Mouse (Mus musculus) urinary bladder, postnatal 10 days (tissue): Measurements from ENCODE around the gene Gal3st4.
"Not testable (repeated sequence)": the region's sequence is repeated elsewhere in the genome, so short reads cannot be mapped to it uniquely, and the experiment has no call there.

Experiments used
- DNase-seq: peaks from one replicate; pipeline ENCODE4 v3.0.0; 2022; ENCODE audit warnings: low spot score

Gal3st4 gene

DNA sequence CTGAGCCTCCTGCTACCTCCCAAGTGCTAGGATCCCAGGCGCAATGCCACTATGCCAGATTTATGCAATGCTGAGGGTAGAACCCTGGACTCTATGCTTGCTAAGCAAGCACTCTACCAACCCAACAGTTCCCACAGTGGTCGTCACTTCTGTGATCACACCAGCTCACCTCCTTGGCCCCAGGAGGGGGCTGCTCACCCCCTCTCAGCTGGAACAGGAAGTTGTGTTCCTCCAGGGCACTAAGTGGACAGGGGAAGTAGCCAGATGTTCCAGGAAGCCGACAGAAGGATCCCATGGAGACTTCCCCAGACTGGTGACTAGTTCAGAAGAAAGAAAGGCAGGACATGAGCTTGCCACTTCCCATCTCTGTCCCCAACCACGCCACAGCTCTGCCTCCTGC, 10.6 kb downstream of the Gal3st4 start:
- DNase-seq: no peak

DNA sequence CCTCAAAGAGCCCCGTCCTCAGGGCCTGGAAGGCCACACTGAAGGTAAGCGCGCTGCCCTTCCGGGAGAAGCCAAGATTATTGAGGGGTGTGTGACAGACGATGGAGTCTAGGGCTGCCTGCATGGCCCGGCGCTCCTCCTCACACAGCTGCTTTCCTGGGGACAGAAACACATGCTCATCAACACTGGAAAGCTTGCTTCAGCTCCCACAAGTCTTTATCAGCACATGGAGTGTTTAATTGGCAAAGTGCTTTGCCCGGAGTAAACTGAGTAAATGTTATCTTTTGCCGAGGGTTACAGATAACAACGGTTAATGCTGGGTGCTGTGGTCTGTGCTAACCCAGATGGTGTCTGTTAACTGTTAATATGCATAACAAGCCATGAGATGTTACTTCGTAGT, 11.8 kb downstream of the Gal3st4 start:
- no peak for DNase-seq

DNA sequence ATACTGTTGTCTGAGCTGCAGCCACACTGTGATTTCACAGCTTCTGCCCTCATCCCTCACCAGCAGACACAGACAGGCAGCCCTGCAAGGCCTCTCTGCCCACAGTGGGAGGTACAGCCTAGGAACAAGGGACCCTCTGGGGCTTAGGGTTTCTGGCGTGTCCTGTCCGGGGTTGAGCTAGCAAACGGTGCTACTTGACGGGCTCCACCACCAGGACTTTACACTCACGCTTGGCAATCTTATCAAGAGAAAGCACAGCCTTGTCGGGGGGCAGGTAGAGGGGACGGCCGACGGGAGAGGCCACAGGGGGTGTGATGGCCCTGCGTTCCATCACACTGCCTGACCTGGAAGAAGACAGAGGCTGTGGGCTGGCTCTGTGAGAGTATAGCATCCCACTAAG, 12.6 kb downstream of the Gal3st4 start:
- DNase-seq: no peak

DNA sequence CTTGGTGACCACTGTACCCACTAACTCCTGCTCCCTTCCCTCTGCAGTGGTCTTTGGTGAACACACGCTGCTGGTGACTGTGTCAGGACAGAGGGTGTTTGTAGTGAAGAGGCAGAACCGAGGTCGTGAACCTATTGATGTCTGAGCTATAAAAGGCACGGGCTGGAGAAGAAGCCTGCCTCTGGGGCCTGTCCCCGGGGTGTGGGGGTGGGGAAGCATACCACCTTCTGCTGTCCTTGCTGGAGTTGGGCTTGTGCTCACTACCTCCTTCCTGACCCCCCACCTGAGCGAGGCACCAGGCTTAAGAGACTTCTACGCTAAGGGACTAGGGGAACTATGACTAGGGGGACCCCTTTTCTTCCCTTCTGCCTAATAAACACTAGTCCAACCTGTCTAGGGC, 13.6 kb downstream of the Gal3st4 start:
- DNase-seq: no peak

DNA sequence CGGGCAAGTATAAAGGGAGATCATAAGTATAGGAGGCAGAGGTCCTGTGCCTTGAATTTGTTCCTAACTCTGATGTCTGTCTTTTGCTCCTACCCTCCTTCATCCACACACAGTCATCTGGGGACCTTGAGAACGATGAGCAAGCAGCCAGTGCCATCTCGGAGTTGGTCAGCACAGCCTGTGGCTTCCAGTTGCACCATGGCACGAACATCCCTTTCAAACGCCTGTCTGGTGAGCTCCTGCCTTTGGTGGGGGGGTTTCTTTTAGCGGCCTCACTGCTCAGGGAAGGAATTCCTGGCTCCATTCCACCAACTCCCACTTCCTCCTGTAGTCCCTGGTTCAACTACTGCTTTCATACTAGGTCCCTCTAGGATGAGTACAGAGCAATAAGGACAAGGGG, 14.1 kb downstream of the Gal3st4 start:
- DNase-seq: no peak

DNA sequence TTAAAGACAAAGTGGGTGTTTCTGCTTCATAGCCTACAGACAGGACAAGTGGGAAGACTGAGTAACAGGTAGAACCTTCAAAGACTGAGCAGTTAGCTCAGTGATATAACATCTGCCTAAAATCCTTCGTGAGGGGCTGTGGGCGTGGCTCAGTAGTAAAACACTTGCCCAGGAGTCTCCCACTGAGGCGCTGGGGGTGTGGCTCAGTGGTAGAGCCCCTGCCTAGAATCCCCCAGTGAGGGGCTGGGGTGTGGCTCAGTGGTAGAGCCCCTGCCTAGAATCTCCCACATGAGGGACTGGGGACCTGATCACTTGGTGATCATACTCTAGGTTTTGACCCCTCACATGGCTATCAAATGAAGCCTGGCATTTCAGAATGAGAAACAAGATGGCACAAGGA, 14.6 kb downstream of the Gal3st4 start:
- DNase-seq: no peak

DNA sequence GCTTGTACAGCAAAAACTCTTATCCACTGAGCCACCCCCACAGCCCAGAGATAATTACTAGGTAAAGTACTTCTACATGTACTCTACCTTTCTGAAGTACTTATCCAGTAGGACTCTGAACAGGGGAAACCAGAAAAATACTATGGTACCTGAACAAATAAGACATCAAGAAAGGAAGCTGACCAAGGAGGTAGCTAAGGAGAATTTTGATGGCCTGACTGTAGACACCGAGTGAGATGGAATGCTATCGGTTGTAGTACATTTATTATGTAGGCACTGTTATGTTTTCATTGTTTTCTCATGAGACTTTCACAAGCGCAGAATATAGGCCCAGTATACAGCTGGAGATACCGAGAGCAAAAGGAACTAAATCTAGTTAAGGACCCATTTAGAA, 15.1 kb downstream of the Gal3st4 start:
- DNase-seq: no peak

DNA sequence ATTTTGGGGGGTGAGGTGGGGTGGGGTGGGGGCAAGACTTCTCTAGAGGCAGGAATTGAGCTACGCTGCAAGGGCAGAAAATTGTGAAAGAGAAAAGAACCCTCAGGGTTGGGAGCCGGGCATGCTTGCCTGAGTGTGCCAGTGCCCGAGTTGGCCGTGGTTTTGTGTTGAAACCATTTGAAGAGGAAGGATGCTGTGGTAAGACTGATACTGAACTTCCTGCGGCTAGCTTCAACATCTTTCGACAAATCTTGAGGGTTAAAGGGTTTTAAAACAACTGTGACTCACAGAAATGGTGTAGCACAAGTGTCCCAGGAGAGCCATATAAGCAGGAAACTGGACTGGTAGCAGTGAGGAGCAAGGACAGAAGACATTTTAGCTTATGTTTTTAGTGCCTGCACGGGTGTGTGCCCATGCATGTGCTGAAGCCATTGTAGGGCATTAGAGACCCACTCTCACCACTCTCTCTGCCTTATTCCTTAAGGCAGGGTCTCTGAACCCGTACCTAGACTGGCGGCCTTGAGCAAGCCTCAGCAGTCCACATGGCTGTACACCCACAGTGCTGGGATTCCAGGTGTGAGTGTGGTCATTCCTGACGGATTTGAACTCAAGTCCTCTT, 15.6 kb downstream of the Gal3st4 start:
- no peak for DNase-seq

DNA sequence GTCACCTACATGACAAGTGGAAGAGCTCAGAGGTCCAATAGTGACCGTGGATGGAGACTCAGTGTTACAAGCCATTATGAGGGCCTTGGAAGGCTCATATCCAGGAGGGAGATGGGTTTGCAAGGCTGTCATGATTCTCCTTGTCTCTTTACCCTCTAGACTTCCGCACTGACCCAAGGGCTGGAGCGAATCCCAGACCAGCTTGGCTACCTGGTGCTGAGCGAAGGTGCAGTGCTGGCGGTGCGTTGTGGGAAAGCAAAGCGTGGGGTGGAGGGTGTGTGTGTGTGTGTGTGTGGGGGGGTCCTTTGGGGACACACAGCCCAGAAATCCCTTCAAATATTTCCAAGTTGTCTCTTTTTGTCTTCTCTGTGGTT, 16.6 kb downstream of the Gal3st4 start:
- DNase-seq: no peak

DNA sequence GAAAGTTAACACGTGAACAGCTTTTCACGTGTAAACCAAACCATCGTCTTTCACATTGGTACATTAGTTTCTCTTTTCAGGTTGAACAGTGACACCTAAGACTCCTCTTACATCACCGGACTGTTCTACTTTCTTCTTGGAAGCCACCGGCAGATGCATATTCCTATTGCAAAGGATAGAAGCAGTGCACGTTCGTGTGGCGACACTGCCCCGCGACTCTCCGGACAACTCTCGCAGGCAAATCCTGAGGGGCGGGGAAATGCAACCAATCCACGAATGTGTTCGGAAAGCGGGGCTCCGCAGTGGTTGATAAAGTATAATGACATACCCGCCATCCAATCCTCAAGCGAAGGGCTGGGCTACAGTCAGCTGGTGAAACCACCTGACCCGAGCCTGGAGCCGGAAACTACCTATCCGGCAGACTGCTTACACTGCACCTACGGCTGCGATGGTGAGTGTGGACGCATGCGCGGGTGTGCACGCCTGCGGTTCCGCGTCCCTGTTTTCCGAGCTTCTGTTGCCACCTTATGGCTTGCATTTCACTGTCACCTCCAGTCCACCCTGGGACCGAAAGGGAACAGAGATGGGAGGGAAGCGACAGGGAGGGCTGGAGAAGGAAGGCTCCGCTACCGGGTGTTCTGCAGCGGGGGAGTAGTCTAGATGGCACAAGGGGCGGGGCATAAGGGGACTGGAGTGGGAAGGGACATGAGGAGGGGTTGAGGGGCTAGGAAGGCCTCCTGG, 17.1 kb downstream of the Gal3st4 start, which contains the start of gene Lamtor4:
Gene Lamtor4, plus strand, starts transcription at position 130 of the 741 bp plus-strand sequence.
- peak; percentile 64 for DNase-seq

DNA sequence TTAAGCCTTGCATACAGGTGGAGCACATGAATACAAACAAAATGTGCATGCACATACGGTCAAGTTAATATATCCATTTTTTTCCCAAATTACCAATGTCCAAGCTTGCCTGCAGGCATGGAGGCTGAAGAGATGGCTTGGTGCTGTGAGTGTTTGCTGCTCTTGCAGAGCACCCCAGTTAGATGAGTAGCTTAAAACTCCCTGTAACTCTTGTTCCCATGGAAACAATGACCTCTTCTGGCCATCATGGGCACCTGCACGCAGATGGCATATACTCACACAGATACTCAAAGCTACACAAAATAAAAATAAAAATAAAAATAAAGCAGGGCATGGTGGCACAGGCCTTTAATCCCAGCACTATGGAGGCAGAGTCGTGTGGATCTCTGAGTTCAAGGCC, 19.6 kb downstream of the Gal3st4 start:
- no peak for DNase-seq

DNA sequence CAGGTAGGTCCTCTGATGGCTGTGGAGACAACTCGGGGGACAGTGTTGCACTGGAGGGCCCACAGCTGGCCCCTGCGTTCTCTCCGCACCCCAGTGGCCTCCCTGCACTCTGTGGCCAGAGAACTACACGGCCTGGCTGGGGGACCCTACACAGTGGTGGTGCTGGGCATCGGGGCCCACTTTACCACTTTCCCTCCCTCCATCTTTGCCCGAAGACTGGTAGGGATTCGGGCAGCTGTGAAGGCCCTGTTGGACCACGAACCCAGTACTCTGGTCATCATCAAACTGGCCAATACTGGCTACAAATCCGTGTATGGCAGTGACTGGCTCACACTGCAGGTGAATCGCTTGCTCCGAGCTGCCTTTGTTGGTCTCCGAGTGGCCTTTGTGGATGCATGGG, 21.5 kb downstream of the Gal3st4 start:
- DNase-seq: no peak

DNA sequence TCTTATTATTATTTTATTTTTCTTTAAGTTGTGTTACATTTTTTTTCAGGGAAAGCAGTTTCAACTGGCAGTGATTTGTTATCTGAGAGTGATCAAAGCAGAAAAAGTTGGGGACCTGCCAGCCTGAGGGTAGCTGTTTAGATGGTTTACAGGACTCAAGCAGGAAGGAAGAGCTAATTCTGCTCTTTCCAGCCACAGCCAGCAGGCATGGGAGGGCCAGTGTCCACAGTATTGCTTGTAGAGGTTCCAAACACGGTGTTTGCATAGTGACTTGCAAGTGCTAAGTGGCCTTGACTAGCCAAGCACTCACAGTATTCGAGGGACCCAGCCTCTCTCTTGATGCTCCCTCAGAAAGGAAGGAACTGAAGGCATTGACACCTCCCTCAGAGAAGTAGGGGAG, 31.1 kb downstream of the Gal3st4 start:
- DNase-seq: no peak

DNA sequence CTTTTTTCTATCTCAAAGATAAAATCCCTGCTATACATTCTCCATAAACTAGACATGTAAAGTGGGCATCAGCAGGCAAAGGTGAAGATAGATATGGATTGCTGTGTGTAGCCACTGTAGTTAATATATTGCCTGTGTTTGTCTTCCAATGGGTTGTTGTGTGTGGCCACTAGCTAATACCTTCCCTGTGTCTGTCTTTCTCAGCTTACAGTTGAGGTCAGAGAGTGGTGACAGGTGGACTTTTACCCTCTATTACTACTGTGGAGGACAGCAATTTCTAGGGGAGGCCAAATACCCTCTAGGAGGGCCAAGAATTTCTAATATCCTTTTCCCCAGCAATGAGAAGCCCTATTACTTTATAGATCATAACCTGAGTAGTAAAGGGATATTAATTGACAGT, 38.4 kb downstream of the Gal3st4 start:
- no peak for DNase-seq

DNA sequence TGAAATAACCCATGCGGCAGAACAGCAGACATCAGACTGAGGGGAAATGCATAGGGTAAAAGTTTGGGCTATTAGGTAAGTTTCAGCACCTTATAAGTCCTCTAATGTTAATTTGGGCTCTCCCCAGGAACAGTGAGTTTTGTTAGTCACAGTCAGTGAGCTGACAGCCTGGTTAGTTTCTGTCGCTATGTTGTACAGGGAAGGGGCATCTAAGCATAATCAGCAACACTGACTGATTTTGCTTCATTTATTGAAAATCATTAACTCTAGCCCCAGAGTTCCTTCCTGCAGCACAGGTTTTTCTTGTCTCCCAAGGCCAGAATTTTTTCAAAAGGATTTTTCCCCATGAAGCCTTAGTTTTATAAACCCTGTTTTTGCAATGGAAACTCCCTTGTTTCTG, 38.9 kb downstream of the Gal3st4 start:
- DNase-seq: no peak

DNA sequence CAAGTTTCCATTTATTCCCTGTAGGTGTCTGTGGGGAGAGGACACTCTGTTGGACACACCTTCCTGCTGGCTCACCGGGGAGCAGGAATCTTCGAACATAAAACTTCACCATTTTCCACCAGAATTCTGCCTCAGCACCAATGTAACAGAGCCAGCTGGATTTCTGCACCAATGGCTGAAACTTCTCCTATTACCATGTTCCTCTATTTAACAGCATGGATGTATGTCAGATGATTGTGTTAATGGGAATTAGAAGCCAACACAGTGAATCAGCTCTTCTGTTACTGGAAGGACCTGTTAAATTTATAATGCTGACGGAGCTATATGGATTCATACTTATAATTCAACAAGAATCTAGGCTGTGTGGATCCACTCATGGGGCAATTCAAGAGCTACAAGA, 43.1 kb downstream of the Gal3st4 start:
- no peak for DNase-seq

DNA sequence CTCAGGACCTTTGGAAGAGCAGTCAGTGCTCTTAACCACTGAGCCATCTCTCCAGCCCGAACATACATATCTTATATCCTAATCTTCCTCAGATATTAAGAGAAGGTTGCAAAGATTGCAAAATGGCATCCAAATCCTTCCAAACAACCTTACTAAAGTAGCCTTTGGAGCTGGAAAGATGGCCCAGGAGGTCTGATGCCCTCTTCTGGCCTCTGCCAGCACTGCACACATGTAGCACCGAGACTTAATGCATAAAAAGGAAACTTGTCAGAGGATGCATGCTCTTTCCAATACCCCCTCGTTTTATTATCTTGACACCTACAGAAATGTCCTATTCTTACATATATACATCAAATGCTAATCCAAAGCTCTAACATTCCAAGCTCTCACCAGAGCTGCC, 44.6 kb downstream of the Gal3st4 start:
- no peak for DNase-seq

DNA sequence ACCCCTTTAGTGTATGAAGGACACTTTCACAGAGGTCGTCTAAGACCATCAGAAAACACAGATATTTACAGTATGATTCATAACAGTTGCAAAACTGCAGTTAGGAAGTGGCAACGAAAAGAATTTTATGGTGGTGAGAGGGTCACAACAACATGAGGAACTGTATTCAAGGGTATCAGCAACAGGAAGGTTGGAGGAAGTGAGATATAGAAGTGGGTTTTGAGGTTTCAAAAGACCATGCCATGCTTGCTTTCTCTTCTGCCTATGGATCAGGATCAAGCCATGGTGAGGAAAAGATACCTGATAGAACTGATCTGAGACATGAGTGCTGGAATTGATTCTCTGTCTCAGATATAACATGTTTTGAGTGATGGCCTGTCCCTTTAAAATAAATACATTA, 45.3 kb downstream of the Gal3st4 start:
- DNase-seq: no peak

DNA sequence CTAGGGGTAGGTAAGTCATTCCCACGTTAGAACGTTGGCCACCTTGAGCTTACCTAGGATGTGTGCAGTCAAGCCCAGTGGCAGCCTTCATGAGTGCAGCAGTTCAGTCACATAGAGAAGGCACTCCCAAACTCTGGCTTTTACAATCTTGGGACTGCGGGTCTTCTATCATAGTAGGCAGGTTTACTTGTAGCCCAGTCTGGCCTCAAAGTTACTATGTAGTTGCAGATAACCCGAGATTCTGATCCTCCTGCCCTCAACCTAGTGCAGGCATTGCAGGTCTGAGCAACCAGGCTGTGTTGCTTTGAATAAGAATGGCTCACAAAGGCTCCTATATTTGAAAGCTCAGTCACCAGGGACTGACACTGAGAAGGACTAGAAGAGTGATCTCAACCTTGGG, 46.1 kb downstream of the Gal3st4 start:
- no peak for DNase-seq

DNA sequence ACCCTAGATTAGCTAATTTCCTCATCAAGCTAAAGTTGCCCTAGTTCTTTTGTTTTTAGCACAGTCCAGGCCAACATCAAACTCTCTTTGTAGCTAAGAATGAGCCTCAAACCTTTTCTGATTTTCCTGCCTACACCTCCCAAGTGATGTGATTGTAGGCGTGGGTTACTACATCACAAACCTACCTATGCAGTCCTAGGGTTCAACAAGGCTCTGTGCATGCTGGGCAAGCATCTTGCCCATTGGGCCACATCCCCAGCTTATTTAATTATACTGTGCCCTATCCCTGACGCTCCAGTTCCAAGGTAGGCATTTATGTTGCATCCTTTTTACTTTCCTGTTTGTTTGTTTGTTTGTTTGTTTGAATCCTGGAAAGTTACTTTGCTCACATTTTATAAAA, 46.9 kb downstream of the Gal3st4 start, which contains the start of gene Nxpe5:
Gene Nxpe5, plus strand, starts transcription at position 199 of the 400 bp plus-strand sequence.
- DNase-seq: no peak

DNA sequence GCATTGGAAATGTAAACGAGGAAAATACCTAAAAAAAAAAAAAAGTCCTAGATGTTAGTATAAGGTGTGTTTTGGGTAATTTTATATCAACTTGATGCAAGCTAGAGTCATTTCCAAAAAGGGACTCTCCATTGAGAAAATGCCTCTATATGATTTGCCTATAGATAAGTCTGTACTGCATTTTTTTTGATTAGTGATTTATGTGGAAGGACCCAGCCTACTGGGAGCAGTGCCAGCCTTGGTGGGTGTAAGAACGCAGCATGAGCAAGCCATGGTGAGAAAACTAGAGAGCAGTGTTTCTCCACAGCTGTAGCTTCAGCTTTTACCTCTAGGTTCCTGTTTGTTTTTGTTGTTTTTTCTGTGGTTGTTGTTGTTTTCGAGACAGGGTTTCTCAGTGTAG, 49.4 kb downstream of the Gal3st4 start:
- DNase-seq: no peak

DNA sequence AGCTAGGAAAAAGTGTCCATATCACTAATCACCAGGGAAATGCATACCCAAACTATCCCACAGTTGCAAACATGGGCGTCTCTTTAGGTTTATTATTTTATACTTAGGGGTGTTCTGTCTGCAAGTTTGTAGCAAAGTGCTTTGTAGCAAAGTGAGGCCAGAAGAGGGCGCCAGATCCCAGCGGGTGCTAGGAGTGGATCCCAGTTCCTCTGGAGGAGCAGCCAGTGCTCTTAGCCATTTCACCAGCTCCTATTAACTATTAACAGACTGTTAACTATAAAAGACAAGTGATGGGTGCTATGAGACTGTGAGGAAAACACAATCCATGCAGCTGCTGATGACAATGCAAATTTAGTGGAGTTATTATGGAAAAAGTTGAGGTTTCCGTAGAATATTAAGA, 50.5 kb downstream of the Gal3st4 start:
- DNase-seq: peak; percentile 80

DNA sequence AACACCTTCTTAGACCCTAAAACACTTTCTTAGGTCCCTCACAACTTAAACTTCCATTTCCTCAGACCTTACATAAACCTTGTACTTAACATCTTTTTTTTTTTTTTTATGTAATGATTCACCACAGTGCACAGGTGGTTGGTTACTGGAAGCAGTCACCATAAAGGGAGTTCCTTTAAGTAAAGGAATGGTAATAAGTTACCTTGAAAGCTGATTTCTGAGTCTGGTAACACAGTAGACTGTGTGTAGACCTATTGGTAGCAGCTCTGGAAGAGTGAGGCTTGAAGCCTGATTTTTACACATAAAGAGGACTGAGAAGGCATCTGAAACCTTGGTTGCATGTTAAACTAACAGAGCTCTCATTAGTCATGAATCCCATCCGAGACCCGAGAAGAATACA, 52.8 kb downstream of the Gal3st4 start:
- no peak for DNase-seq

DNA sequence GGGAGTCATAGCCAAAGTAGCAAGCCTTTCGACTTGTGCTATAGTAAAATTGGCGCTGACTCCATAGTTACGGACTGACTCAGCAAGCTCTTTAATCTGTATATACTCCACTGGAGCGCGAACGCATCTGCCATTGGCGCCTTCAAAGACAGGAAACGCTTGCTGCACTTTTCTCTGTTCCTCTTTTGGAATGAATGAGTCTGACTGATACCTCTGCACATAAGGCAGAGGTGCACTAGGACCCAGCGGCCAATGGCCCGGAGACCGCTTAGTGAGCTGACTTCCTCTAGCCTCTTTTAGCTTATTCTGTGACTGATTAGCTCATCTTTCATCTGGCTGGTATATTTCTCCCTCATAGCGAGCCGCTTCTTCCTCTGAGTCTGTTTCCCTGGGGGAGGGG, 56.0 kb downstream of the Gal3st4 start:
- DNase-seq: not testable (repeated sequence)
